Mouse (Mus musculus) spleen, adult 2 months (tissue): ENCODE data around the gene Gnao1.

Experiments
- CTCF ChIP-seq: fragments of 200-500 bp; IDR thresholded peaks from 2 replicates; pipeline ENCODE4 v1.5.1; 2011; ENCODE audit warnings: mild to moderate bottlenecking, inconsistent platforms; ENCODE audit not compliant: insufficient read depth, insufficient read length, insufficient replicate concordance; ENCODE audit errors: extremely low read depth
- POLR2A ChIP-seq: fragments of 200-500 bp; IDR thresholded peaks from 2 replicates; pipeline ENCODE4 v1.6.1; 2011; ENCODE audit warnings: low read depth, low read length, inconsistent platforms

DNA sequence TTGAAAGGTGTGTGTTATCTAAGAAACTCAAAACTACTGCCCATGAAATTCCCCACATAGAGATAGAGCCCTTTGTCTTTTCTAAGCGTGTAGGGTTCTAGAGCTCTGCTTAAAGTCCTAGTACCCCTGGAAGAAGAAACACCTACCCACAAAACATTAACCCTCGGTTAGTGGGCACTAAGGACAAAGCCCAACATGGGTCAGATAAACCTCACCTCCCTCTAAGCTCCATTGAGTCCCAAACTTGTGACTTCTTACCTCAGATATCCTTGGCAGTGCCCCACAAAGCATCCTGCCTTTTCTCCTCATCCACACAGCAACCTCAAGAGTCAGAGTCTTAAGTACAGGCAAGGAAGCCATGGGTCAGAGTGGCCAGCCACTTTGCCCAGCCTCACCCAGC, 108.8 kb downstream of the Gnao1 start:
- no peak for TF ChIP-seq CTCF
- TF ChIP-seq POLR2A, result no peak
